In the genomic region with DNA sequence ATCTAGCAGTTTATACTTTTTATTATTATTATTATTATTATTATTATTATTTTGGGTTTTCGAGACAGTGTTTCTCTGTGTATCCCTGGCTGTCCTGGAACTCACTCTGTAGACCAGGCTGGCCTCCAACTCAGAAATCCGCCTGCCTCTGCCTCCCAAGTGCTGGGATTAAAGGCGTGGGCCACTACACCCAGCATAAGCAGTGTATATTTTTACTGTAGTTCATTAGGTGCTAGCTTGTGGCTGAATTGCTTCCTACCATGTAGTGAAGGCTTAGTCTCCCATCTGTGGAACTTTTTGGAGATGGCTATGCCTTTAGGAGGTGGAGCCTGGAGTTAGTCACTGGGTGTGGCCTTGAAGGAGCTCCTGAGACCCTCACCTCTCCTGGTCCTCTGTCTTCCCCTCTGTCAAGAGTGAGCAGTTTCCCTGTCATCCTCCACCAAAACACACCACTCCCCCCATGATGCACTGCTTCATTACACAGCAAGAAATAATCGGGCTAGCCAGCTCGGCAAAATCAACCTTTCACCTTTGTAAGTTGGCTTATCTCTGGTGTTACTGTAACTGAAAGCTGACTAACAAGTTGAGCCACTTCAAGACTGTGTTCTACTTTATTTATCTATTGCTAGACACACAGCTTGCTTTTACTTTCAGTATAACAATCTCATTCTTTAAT, we compare ENCODE assay signal across 18 mouse cellular contexts. TPM values are rescaled to one million over a fixed set of nuclear protein-coding genes. Genes with fewer than 3 reads are reported as not detected.
DNase-seq lines count a peak whose midpoint lies in the region; ATAC-seq and TF ChIP-seq lines count a peak whose summit lies in the region.
"Had no signal": no experiment of that assay in that cellular context is flagged by ENCODE, and none has a peak within 500 bp of the region (broad histone marks: within the 10 kb centered on the region; RNA-seq: fewer than 3 reads in every experiment).

No protein-coding gene starts in this region.

- TF ChIP-seq EP300 in liver, postnatal 0 days (IDR thresholded peaks at IDR 0.05; ENCODE audit: low read depth): peak; percentile 97

- H3K9me3 ChIP-seq in heart, embryonic 12.5 days (replicated peaks): no peaks in the 10 kb centered on the region
- no peaks in the 10 kb centered on the region for H3K9me3 ChIP-seq in intestine, postnatal 0 days (ENCODE audit: control insufficient read depth)
- H3K9me3 ChIP-seq in liver, postnatal 0 days (ENCODE audit: low read length): no peaks in the 10 kb centered on the region
- H3K9me3 ChIP-seq: limb, embryonic 13.5 days; midbrain, embryonic 12.5 days had no signal

- DNase-seq in heart, postnatal 4 days: no peak
- peak; percentile 34 for DNase-seq in c-Kit-positive CD71-positive TER-119-negative erythroid progenitor cells, embryonic 14.5 days (ENCODE audit: low read depth)
- DNase-seq in liver, postnatal 0 days: peak; percentile 43
- no peak for DNase-seq in T-cell, adult 2 months (ENCODE audit: low spot score)
- no peak for DNase-seq in thymus, adult 2 months
- no peak for DNase-seq in layer of hippocampus, postnatal 10 days (ENCODE audit: low spot score in 2 of 2)
- DNase-seq: cerebellum, postnatal 10 days; heart, adult 18-20 months; heart, postnatal 10 days; kidney, postnatal 10 days; layer of hippocampus, postnatal 36 days; thymus, postnatal 4 days had no signal

- TF ChIP-seq CTCF in intestine, postnatal 0 days (IDR thresholded peaks at IDR 0.05; ENCODE audit: low read depth): no peak
- TF ChIP-seq CTCF in liver, postnatal 0 days (IDR thresholded peaks at IDR 0.05; ENCODE audit: low read depth): no peak
- TF ChIP-seq CTCF in thymus, adult 2 months (IDR thresholded peaks at IDR 0.05; ENCODE audit: borderline replicate concordance, control insufficient read depth, extremely low read depth, insufficient read depth, low read length, poor library complexity): no peak

- H3K27ac ChIP-seq in heart, embryonic 12.5 days (ENCODE audit: poor library complexity, severe bottlenecking): no peak overlapping the region
- peak overlapping the region; percentile 69 for H3K27ac ChIP-seq in intestine, postnatal 0 days (ENCODE audit: low read depth, low read length)
- H3K27ac ChIP-seq in liver, postnatal 0 days (ENCODE audit: low read depth): peak overlapping the region; percentile 66
- no peak overlapping the region for H3K27ac ChIP-seq in thymus, adult 2 months (ENCODE audit: control insufficient read depth, insufficient read depth, low read length)
- H3K27ac ChIP-seq: limb, embryonic 13.5 days; midbrain, embryonic 12.5 days had no signal

- no peaks in the 10 kb centered on the region for H3K27me3 ChIP-seq in heart, embryonic 12.5 days (replicated peaks)
- H3K27me3 ChIP-seq in intestine, postnatal 0 days (replicated peaks; ENCODE audit: control insufficient read depth, insufficient read depth, low read length): no peaks in the 10 kb centered on the region
- no peaks in the 10 kb centered on the region for H3K27me3 ChIP-seq in liver, postnatal 0 days (ENCODE audit: insufficient read depth, low read length)
- H3K27me3 ChIP-seq in thymus, adult 2 months (ENCODE audit: control insufficient read depth, insufficient read depth, low read length): no peaks in the 10 kb centered on the region
- H3K27me3 ChIP-seq: limb, embryonic 13.5 days; midbrain, embryonic 12.5 days; Patski had no signal

- no peak overlapping the region for H3K4me2 ChIP-seq in heart, embryonic 12.5 days
- peak overlapping the region; percentile 46; the same call in 1 of the 2 replicates for H3K4me2 ChIP-seq in intestine, postnatal 0 days (replicated peaks; ENCODE audit: low read depth)
- peak overlapping the region; percentile 42 for H3K4me2 ChIP-seq in liver, postnatal 0 days (ENCODE audit: low read depth, low read length)
- H3K4me2 ChIP-seq: limb, embryonic 13.5 days; midbrain, embryonic 12.5 days had no signal

- no peak overlapping the region for H3K9ac ChIP-seq in heart, embryonic 12.5 days
- H3K9ac ChIP-seq in intestine, postnatal 0 days (ENCODE audit: low read depth, low read length): no peak overlapping the region
- no peak overlapping the region for H3K9ac ChIP-seq in liver, postnatal 0 days (replicated peaks)
- H3K9ac ChIP-seq: limb, embryonic 13.5 days; midbrain, embryonic 12.5 days had no signal

- TF ChIP-seq POLR2A in thymus, adult 2 months (IDR thresholded peaks at IDR 0.05; ENCODE audit: control insufficient read depth, extremely low read depth, insufficient read depth, low read length, poor library complexity): no peak

- H3K36me3 ChIP-seq in heart, embryonic 12.5 days: no peaks in the 10 kb centered on the region
- H3K36me3 ChIP-seq in intestine, postnatal 0 days (ENCODE audit: control insufficient read depth, insufficient read depth): no peaks in the 10 kb centered on the region
- H3K36me3 ChIP-seq in liver, postnatal 0 days (replicated peaks; ENCODE audit: insufficient read depth, low read length): no peaks in the 10 kb centered on the region
- H3K36me3 ChIP-seq in thymus, adult 2 months (ENCODE audit: control insufficient read depth, insufficient read depth, low read length): no peaks in the 10 kb centered on the region
- H3K36me3 ChIP-seq: limb, embryonic 13.5 days; midbrain, embryonic 12.5 days had no signal

- 68% methylated on average over 5 of the region's 5 CpGs for WGBS in heart, embryonic 12.5 days
- WGBS in intestine, postnatal 0 days: 66% methylated on average over 5 of the region's 5 CpGs
- WGBS in liver, postnatal 0 days (ENCODE audit: insufficient replicate concordance): 62% methylated on average over 5 of the region's 5 CpGs
- WGBS in thymus, adult 2 months: 90% methylated on average over 5 of the region's 5 CpGs

- H3K4me1 ChIP-seq in heart, embryonic 12.5 days (replicated peaks): peaks cover 24% of the 10 kb centered on the region
- H3K4me1 ChIP-seq in intestine, postnatal 0 days (replicated peaks; ENCODE audit: control insufficient read depth, insufficient read depth, low read length): peaks cover 22% of the 10 kb centered on the region
- H3K4me1 ChIP-seq in liver, postnatal 0 days (ENCODE audit: insufficient read depth): peaks cover 50% of the 10 kb centered on the region
- peaks cover 18% of the 10 kb centered on the region for H3K4me1 ChIP-seq in thymus, adult 2 months (replicated peaks; ENCODE audit: control insufficient read depth, insufficient read depth, low read length)

- H3K4me3 ChIP-seq in heart, embryonic 12.5 days: no peak overlapping the region
- H3K4me3 ChIP-seq in intestine, postnatal 0 days (ENCODE audit: low read depth, low read length): peak overlapping the region; percentile 21; the same call in 1 of the 2 replicates
- H3K4me3 ChIP-seq in liver, postnatal 0 days (ENCODE audit: low read depth, low read length): no peak overlapping the region
- no peak overlapping the region for H3K4me3 ChIP-seq in thymus, adult 2 months (ENCODE audit: control insufficient read depth, insufficient read depth, low read length)
- H3K4me3 ChIP-seq: limb, embryonic 13.5 days; midbrain, embryonic 12.5 days had no signal

- ATAC-seq in heart, embryonic 12.5 days (ENCODE audit: insufficient number of reproducible peaks, low FRiP score): peak; percentile 58; the same call in 1 of the 2 replicates
- ATAC-seq in intestine, postnatal 0 days: peak; percentile 89
- peak; percentile 90 for ATAC-seq in liver, postnatal 0 days
- ATAC-seq: hindbrain, embryonic 16.5 days; Patski had no signal

RNA-seq across cellular contexts. Expression of a gene that starts 41.1 kb away (rescaled TPM):
- 8.8 and 9.4 TPM in 2 replicates for polyA plus RNA-seq in heart, embryonic 12.5 days (2016; fragmentation: Nextera tagmentation; extraction: Ambion mirVana)
- total RNA-seq in heart, postnatal 4 days (2021): 10 to 100 TPM; 21.1 to 22.4 TPM
- 8.2 and 8.6 TPM in 2 replicates for polyA plus RNA-seq in intestine, postnatal 0 days (2015; fragmentation: Nextera tagmentation; extraction: Ambion mirVana)
- 2.7 and 3.1 TPM in 2 replicates for polyA plus RNA-seq in liver, postnatal 0 days (2015; fragmentation: Nextera tagmentation; extraction: Ambion mirVana)
- 50.2 and 52.5 TPM in 2 replicates for polyA plus RNA-seq in thymus, adult 2 months (2012; rRNA removed)
- total RNA-seq in layer of hippocampus, postnatal 10 days (2021): 10 to 100 TPM; 27.9 to 28.3 TPM

Comparison
In these comparisons a context has a peak if more than half of its experiments do, and no peak if none do; other contexts are left out.
1. H3K27ac ChIP-seq: peak in intestine, postnatal 0 days (single experiment) and liver, postnatal 0 days (single experiment); none in heart, embryonic 12.5 days (single experiment) and thymus, adult 2 months (single experiment).
2. DNase-seq: peak in c-Kit-positive CD71-positive TER-119-negative erythroid progenitor cells, embryonic 14.5 days (single experiment) and liver, postnatal 0 days (single experiment); none in heart, postnatal 4 days (single experiment), T-cell, adult 2 months (single experiment), thymus, adult 2 months (single experiment) and layer of hippocampus, postnatal 10 days (0 of 2).
3. Peak in every context shown above with its lines, with median percentiles within 50 percentile points of each other: ATAC-seq.